Mouse (Mus musculus): ENCODE results near the gene Wdr91.

- no peak for TF ChIP-seq ZNF384 (IDR thresholded peaks at IDR 0.05; ENCODE audit: low read depth, low read length)
- no peak for TF ChIP-seq ZC3H11A (IDR thresholded peaks at IDR 0.05; ENCODE audit: borderline replicate concordance, low read depth, low read length)
These were observed 33.9 kb downstream of the Wdr91 start for GRCm38 (mm10) chr6:34876835-34877156.
